8 mouse cellular contexts compared by ENCODE assay signal in the genomic region with DNA sequence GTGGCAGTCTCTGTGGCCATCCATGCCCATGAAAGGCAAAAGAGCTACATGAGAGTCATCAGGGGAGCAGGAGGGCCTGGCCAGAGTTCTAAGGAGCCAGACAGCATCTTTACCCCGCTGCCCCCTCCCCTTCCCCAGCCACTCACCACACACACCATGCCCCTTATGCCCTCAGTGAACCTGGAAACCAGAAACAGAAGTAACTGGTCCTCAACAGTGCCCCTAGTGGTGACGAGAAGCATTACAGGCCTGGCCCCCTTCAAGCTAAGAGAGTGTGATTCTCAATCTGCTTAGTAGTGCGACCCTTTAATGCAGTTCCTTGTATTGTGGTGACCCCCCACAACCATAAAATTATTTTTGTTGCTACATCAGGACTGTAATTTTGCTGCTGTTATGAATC.
DNase-seq lines count a peak whose midpoint lies in the region; ATAC-seq and TF ChIP-seq lines count a peak whose summit lies in the region.

No protein-coding gene starts in this region.

- H3K36me3 ChIP-seq in lung, embryonic 14.5 days (ENCODE audit: insufficient read depth) = no peaks in the 10 kb centered on the region
- H3K36me3 ChIP-seq in embryonic facial prominence, embryonic 12.5 days = no peaks in the 10 kb centered on the region
- no peaks in the 10 kb centered on the region for H3K36me3 ChIP-seq in kidney, embryonic 15.5 days

- H3K4me2 ChIP-seq in lung, embryonic 14.5 days = no peak overlapping the region
- H3K4me2 ChIP-seq in embryonic facial prominence, embryonic 12.5 days (replicated peaks) = no peak overlapping the region
- H3K4me2 ChIP-seq in kidney, embryonic 15.5 days = no peak overlapping the region

- peaks cover 3% of the 10 kb centered on the region; the same call in 1 of the 2 replicates for H3K4me1 ChIP-seq in lung, embryonic 14.5 days (ENCODE audit: insufficient read depth)
- peaks cover 20% of the 10 kb centered on the region for H3K4me1 ChIP-seq in embryonic facial prominence, embryonic 12.5 days
- H3K4me1 ChIP-seq in olfactory bulb, adult 2 months (ENCODE audit: control insufficient read depth, insufficient read depth, low read length) = no peaks in the 10 kb centered on the region
- peaks cover 14% of the 10 kb centered on the region for H3K4me1 ChIP-seq in kidney, embryonic 15.5 days

- TF ChIP-seq CTCF in lung, embryonic 14.5 days (IDR thresholded peaks at IDR 0.05; ENCODE audit: low read depth) = peak; percentile 92
- peak; percentile 33; the same call in 1 of the 2 replicates for TF ChIP-seq CTCF in olfactory bulb, adult 2 months (IDR thresholded peaks at IDR 0.05; ENCODE audit: insufficient read depth, low read depth, low read length)

- H3K9ac ChIP-seq in lung, embryonic 14.5 days = no peak overlapping the region
- H3K9ac ChIP-seq in embryonic facial prominence, embryonic 12.5 days = no peak overlapping the region
- no peak overlapping the region for H3K9ac ChIP-seq in kidney, embryonic 15.5 days

- H3K27me3 ChIP-seq in lung, embryonic 14.5 days (ENCODE audit: insufficient read depth, low read length) = peaks cover 2% of the 10 kb centered on the region; the same call in 1 of the 2 replicates
- H3K27me3 ChIP-seq in embryonic facial prominence, embryonic 12.5 days = no peaks in the 10 kb centered on the region
- H3K27me3 ChIP-seq in kidney, embryonic 15.5 days = peaks cover 4% of the 10 kb centered on the region; the same call in 1 of the 2 replicates

- TF ChIP-seq POLR2A in olfactory bulb, adult 2 months (IDR thresholded peaks at IDR 0.05; ENCODE audit: insufficient read depth, low read depth, low read length) = no peak

- DNase-seq in cerebellum, adult 18-20 months = peak; percentile 10 to 24
- no peak for DNase-seq in cerebellum, adult 11 months
- peak; percentile 78 for DNase-seq in lung, embryonic 14.5 days
- DNase-seq in lung, postnatal 4 days = no peak
- DNase-seq in layer of hippocampus, adult 9-10 months (ENCODE audit: low spot score) = no peak

- no peak for ATAC-seq in lung, embryonic 14.5 days (ENCODE audit: insufficient read depth)
- no peak for ATAC-seq in embryonic facial prominence, embryonic 12.5 days (ENCODE audit: insufficient number of reproducible peaks, insufficient read depth, low FRiP score, low TSS enrichment)
- no peak for ATAC-seq in kidney, embryonic 15.5 days (replicated peaks; ENCODE audit: low FRiP score)

- H3K9me3 ChIP-seq in lung, embryonic 14.5 days (ENCODE audit: low read depth, low read length) = no peaks in the 10 kb centered on the region
- no peaks in the 10 kb centered on the region for H3K9me3 ChIP-seq in embryonic facial prominence, embryonic 12.5 days
- no peaks in the 10 kb centered on the region for H3K9me3 ChIP-seq in kidney, embryonic 15.5 days (replicated peaks)

- H3K27ac ChIP-seq in lung, embryonic 14.5 days (ENCODE audit: low read depth) = no peak overlapping the region
- peak overlapping the region; percentile 83 for H3K27ac ChIP-seq in embryonic facial prominence, embryonic 12.5 days
- no peak overlapping the region for H3K27ac ChIP-seq in olfactory bulb, adult 2 months (ENCODE audit: insufficient read depth, low read depth, low read length)
- no peak overlapping the region for H3K27ac ChIP-seq in kidney, embryonic 15.5 days

- H3K4me3 ChIP-seq in lung, embryonic 14.5 days (ENCODE audit: low read depth, low read length) = no peak overlapping the region
- H3K4me3 ChIP-seq in embryonic facial prominence, embryonic 12.5 days = no peak overlapping the region
- no peak overlapping the region for H3K4me3 ChIP-seq in olfactory bulb, adult 2 months (ENCODE audit: insufficient read depth, low read depth, low read length)
- no peak overlapping the region for H3K4me3 ChIP-seq in kidney, embryonic 15.5 days (replicated peaks)

- WGBS in lung, embryonic 14.5 days = 14% methylated on average over 3 of the region's 3 CpGs
- WGBS in embryonic facial prominence, embryonic 12.5 days = 9% methylated on average over 3 of the region's 3 CpGs
- WGBS in olfactory bulb, adult 2 months = 13% methylated on average over 3 of the region's 3 CpGs
- WGBS in kidney, embryonic 15.5 days = 6% methylated on average over 3 of the region's 3 CpGs

Comparison
In these comparisons a context has a peak if more than half of its experiments do, and no peak if none do; other contexts are left out.
1. DNase-seq: peak in cerebellum, adult 18-20 months (2 of 2) and lung, embryonic 14.5 days (single experiment); none in cerebellum, adult 11 months (single experiment), lung, postnatal 4 days (0 of 2) and layer of hippocampus, adult 9-10 months (single experiment).